In the genomic region with DNA sequence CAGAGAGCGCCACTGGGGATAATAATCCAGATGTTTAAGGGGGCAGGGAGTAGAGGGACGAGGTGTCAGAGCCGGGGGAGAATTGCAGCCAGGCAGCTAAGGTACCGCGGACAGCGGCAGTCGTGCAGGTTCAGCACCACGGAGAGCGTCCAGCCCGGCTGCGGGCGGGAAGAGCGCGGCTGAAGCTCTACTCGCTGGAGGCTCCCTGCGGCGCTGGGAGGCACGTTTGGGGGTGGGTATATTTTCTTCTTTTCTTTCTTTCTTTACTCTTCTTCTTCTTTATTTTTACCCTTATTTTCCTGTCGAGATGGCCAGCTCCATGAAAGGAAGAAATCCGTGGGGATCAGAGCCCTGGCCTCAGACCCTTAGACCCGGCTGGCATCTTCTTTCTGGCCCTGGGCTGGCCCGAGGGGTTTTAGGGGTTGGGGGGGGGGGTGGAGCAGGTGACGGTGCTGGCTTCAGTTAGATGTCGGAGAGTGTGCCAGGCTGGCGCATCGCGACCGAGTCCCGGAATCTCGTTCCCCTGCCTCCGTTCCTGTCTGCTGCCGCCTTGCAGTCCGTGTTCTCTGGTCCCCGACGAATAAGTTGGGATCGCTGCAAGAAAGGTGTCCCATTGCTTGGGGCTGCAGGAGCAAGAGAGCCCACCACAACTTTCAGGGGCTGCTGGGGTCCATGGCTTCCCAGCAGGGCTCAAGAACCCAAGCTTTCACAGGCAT, we compare ENCODE assay signal across 7 mouse cellular contexts. TPM values are rescaled to one million over a fixed set of nuclear protein-coding genes. Genes with fewer than 3 reads are reported as not detected.
DNase-seq lines count a peak whose midpoint lies in the region; ATAC-seq lines count a peak whose summit lies in the region.

A gene (minus strand): TSS at position 391 of the 716 bp plus-strand sequence.

- ATAC-seq in forebrain, embryonic 16.5 days: peak; percentile 55
- peak; percentile 67 for ATAC-seq in hindbrain, embryonic 11.5 days (ENCODE audit: low FRiP score)

- DNase-seq in NIH3T3 (ENCODE audit: low read depth): peak; percentile 78
- DNase-seq in c-Kit-positive CD71-negative TER-119-negative erythroid progenitor cells, embryonic 14.5 days (ENCODE audit: low read depth): peak; percentile 56
- DNase-seq in hindbrain, embryonic 11.5 days (ENCODE audit: low spot score): peak; percentile 86
- peak; percentile 18 for DNase-seq in layer of hippocampus, postnatal 36 days
- DNase-seq in midbrain, embryonic 10.5 days (ENCODE audit: low spot score): peak; percentile 84
- DNase-seq in spleen, postnatal 36 days (ENCODE audit: low spot score in 2 of 2): peak; percentile 1 to 2

- peaks cover 38% of the 10 kb centered on the region for H3K27me3 ChIP-seq in forebrain, embryonic 16.5 days (replicated peaks; ENCODE audit: control insufficient read depth, insufficient read depth, low read length)
- no peaks in the 10 kb centered on the region for H3K27me3 ChIP-seq in hindbrain, embryonic 11.5 days (ENCODE audit: control insufficient read depth, insufficient read depth, low read length)
- peaks cover 72% of the 10 kb centered on the region for H3K27me3 ChIP-seq in midbrain, embryonic 10.5 days (ENCODE audit: low read depth, poor library complexity, severe bottlenecking)

- H3K4me1 ChIP-seq in forebrain, embryonic 16.5 days (replicated peaks; ENCODE audit: control insufficient read depth, insufficient read depth, low read length): peaks cover 13% of the 10 kb centered on the region
- no peaks in the 10 kb centered on the region for H3K4me1 ChIP-seq in hindbrain, embryonic 11.5 days (replicated peaks; ENCODE audit: control insufficient read depth, insufficient read depth, low read length)
- peaks cover 16% of the 10 kb centered on the region for H3K4me1 ChIP-seq in midbrain, embryonic 10.5 days

- under 1% methylated on average over 36 of the region's 36 CpGs for whole genome bisulfite sequencing in forebrain, embryonic 16.5 days
- under 1% methylated on average over 36 of the region's 36 CpGs for WGBS in hindbrain, embryonic 11.5 days
- under 1% methylated on average over 36 of the region's 36 CpGs for WGBS in midbrain, embryonic 10.5 days

- H3K27ac ChIP-seq in forebrain, embryonic 16.5 days (ENCODE audit: low read length): no peak within 1 kb of the TSS
- H3K27ac ChIP-seq in hindbrain, embryonic 11.5 days (ENCODE audit: low read depth, low read length): peak within 1 kb of the TSS; percentile 83
- no peak within 1 kb of the TSS for H3K27ac ChIP-seq in midbrain, embryonic 10.5 days (replicated peaks)

- H3K9ac ChIP-seq in forebrain, embryonic 16.5 days (replicated peaks; ENCODE audit: low read depth, low read length): peak within 1 kb of the TSS; percentile 46
- H3K9ac ChIP-seq in hindbrain, embryonic 11.5 days (ENCODE audit: low read depth, low read length): peak within 1 kb of the TSS; percentile 77

- peak within 1 kb of the TSS; percentile 39 for H3K4me3 ChIP-seq in forebrain, embryonic 16.5 days (replicated peaks; ENCODE audit: low read length)
- peak within 1 kb of the TSS; percentile 75 for H3K4me3 ChIP-seq in hindbrain, embryonic 11.5 days (ENCODE audit: low read depth, low read length)
- peak within 1 kb of the TSS; percentile 49 for H3K4me3 ChIP-seq in midbrain, embryonic 10.5 days

- H3K4me2 ChIP-seq in forebrain, embryonic 16.5 days (ENCODE audit: low read length): peak within 1 kb of the TSS; percentile 81
- peak within 1 kb of the TSS; percentile 52 for H3K4me2 ChIP-seq in hindbrain, embryonic 11.5 days (replicated peaks; ENCODE audit: low read depth, low read length)

- H3K9me3 ChIP-seq in forebrain, embryonic 16.5 days (ENCODE audit: control insufficient read depth, low read length): no peaks in the 10 kb centered on the region
- no peaks in the 10 kb centered on the region for H3K9me3 ChIP-seq in hindbrain, embryonic 11.5 days (ENCODE audit: control insufficient read depth, low read length)
- no peaks in the 10 kb centered on the region for H3K9me3 ChIP-seq in midbrain, embryonic 10.5 days (replicated peaks)

- no peaks in the 10 kb centered on the region for H3K36me3 ChIP-seq in forebrain, embryonic 16.5 days (ENCODE audit: control insufficient read depth, insufficient read depth)
- H3K36me3 ChIP-seq in hindbrain, embryonic 11.5 days (ENCODE audit: control insufficient read depth, insufficient read depth, low read length): no peaks in the 10 kb centered on the region
- no peaks in the 10 kb centered on the region for H3K36me3 ChIP-seq in midbrain, embryonic 10.5 days

RNA-seq across cellular contexts. Expression of the gene that starts here (rescaled TPM):
- polyA plus RNA-seq in forebrain, embryonic 16.5 days (2015; fragmentation: Nextera tagmentation; extraction: Ambion mirVana): 0.15 TPM in 1 of 2 replicates, not detected in the other
- 5.8 and 10.0 TPM in 2 replicates for polyA plus RNA-seq in hindbrain, embryonic 11.5 days (2014; fragmentation: Nextera tagmentation; extraction: Ambion mirVana)
- total RNA-seq in layer of hippocampus, postnatal 36 days (2021): under 1 TPM in 1 of 2 experiments, not detected in 1; 0.20 TPM
- 0.05 and 0.31 TPM in 2 replicates for polyA plus RNA-seq in midbrain, embryonic 10.5 days (2016; fragmentation: Nextera tagmentation; extraction: Ambion mirVana)

Comparison
In these comparisons a context has a peak if more than half of its experiments do, and no peak if none do; other contexts are left out.
1. Peak in ATAC-seq, H3K4me3 ChIP-seq, H3K9ac ChIP-seq and H3K4me2 ChIP-seq in forebrain, embryonic 16.5 days; RNA of the gene not detected or under 1 TPM.
2. Peak in DNase-seq in layer of hippocampus, postnatal 36 days; RNA of the gene not detected or under 1 TPM.
3. Peak in DNase-seq and H3K4me3 ChIP-seq in midbrain, embryonic 10.5 days; RNA of the gene not detected or under 1 TPM.
4. DNase-seq: peak in every context shown above with its lines; median percentile 86 in hindbrain, embryonic 11.5 days; 84 in midbrain, embryonic 10.5 days; 78 in NIH3T3; 56 in c-Kit-positive CD71-negative TER-119-negative erythroid progenitor cells, embryonic 14.5 days; 18 in layer of hippocampus, postnatal 36 days; 2 in spleen, postnatal 36 days.